Mouse (Mus musculus): ENCODE results near the gene Gm11172. TPM values are rescaled to one million over a fixed set of nuclear protein-coding genes. Genes with fewer than 3 reads are reported as not detected.
A peak's percentile ranks its signal among the peaks of the same experiment; 100 is the strongest.

Gm11172 gene
- total and polyA plus RNA-seq, 3 experiments = not detected

DNA sequence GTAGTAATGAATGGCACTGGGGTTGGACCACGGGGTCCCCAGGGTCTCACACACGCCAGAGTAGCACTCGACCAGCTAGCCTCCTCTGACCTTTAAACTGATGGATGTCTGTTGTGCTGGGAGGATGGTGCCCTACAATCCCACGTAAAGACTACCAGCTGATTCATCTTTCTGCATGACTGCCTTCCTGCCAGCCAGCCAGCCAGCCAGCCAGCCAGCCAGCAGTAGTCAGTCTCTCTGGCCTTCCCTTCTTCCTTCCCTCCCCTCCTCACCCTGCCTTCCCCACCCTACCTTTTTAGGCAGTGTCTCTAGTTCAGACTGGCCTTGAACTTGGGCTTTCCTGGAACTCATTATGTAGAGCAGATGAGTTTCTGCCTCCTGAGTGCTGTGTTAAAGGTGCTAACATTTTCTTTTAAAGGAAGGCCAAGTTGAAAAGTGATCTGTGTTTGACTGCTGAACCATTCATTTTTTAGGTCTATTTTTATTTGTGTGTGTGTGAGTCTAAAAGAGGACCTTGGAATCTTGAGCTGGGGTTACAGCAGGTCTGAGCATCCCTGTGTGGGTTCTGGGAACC lies 29.7 kb downstream of the Gm11172 start:
- dilution Hi-C loops (cut with MboI; ENCODE audit: extremely low pct_ligation_motif_present, extremely low pct_unique_long_range_greater_than_20kb, low sequenced_read_pairs) = no loop called here
- H3K36me3 ChIP-seq (replicated peaks in 1 of 2; ENCODE audit: control insufficient read depth in 1 of 2, insufficient read depth in 1 of 2, low read length in 1 of 2) = peaks cover 8 to 52% of the 10 kb centered on the region in 2 experiments
- H3K9ac ChIP-seq (ENCODE audit: insufficient read depth, low read depth) = no peak overlapping the region
- no peaks in the 10 kb centered on the region for H3K9me3 ChIP-seq (replicated peaks; ENCODE audit: low read length)
- no peaks in the 10 kb centered on the region for H3K79me2 ChIP-seq (replicated peaks; ENCODE audit: control insufficient read depth, extremely low read depth, insufficient read depth, poor library complexity, severe bottlenecking)
- in situ Hi-C loops (cut with MboI; ENCODE audit: low pct_ligation_motif_present, low pct_unique_long_range_greater_than_20kb, low sequenced_read_pairs) = loop anchor here (5.0 kb wide), 1 partner anchor 180 kb away; no protein-coding TSS in a partner anchor
- H3K27me3 ChIP-seq (replicated peaks) = no peaks in the 10 kb centered on the region
- TF ChIP-seq MEF2A (IDR thresholded peaks at IDR 0.05; ENCODE audit: borderline replicate concordance, low read depth, low read length) (no peak), ZNF384 (IDR thresholded peaks at IDR 0.05; ENCODE audit: low read depth, low read length) (peak; percentile 37; the same call in 1 of the 2 replicates), NRF1 (IDR thresholded peaks at IDR 0.05; ENCODE audit: low read depth, low read length) (no peak)
- no peak overlapping the region for H3K4me3 ChIP-seq (replicated peaks in 1 of 3; ENCODE audit: low read depth in 2 of 3, low read length in 2 of 3, poor library complexity in 1 of 3)
- DNase-seq (ENCODE audit: extremely low read depth) = no peak
- no peak overlapping the region for H3K27ac ChIP-seq (ENCODE audit: insufficient read depth, low read depth)
- H3K4me2 ChIP-seq (ENCODE audit: insufficient read depth, low read depth, poor library complexity, severe bottlenecking) = no peak overlapping the region
- peaks cover 21 to 55% of the 10 kb centered on the region in 2 experiments for H3K4me1 ChIP-seq (ENCODE audit: control insufficient read depth in 1 of 2, insufficient read depth in 2 of 2)

DNA sequence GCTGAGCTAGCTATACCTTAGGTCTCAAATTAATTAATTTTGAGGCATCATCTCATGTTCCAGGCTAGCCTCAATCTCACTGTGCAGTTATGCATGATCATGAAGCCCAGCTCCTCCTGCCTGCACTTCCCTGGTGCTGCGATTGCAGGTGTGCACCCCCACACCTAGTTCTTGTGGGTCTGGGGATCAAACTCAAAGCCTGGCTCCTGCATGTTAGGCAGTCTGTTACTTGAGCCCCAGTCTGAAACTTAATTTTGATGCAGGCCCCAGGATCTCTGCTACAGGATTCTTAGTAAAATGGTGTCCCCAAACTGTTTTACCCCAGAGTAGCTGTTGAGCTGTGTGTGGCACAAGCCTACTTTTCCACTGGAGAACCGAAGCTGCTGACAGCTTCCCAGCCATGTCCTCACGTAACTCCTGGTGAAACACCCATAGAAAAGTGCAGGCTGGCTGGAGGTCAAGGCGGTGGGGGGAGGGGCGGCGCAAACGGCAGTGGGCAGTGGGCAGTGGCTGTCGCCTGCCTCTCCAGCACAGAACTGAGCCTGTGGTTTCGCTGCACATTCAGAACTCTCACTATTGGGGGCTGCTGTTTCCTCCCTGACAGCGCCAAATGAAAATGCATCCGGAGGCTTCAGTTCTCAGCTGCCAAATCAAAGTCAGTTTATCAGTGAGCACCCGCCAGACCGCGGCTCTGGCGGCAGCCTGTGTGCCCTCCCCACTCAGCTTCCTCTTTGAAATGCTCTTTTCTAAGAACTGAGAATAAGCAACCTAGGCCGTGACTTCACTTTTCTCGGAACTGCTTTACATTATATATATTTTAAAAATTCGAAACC lies 31.0 kb downstream of the Gm11172 start:
- peak overlapping the region; percentile 11; the same call in 1 of the 2 replicates for H3K27ac ChIP-seq (ENCODE audit: insufficient read depth, low read depth)
- peak overlapping the region; percentile 41 for H3K4me2 ChIP-seq (ENCODE audit: insufficient read depth, low read depth, poor library complexity, severe bottlenecking)
- peaks cover 10 to 46% of the 10 kb centered on the region in 2 experiments for H3K4me1 ChIP-seq (ENCODE audit: control insufficient read depth in 1 of 2, insufficient read depth in 2 of 2)
- H3K27me3 ChIP-seq (replicated peaks) = no peaks in the 10 kb centered on the region
- peak overlapping the region in 2 of 3 experiments; percentile 4 to 22 for H3K4me3 ChIP-seq (replicated peaks in 1 of 3; ENCODE audit: low read depth in 2 of 3, low read length in 2 of 3, poor library complexity in 1 of 3)
- no peaks in the 10 kb centered on the region for H3K79me2 ChIP-seq (replicated peaks; ENCODE audit: control insufficient read depth, extremely low read depth, insufficient read depth, poor library complexity, severe bottlenecking)
- DNase-seq (ENCODE audit: extremely low read depth) = peak; percentile 69
- peaks cover 8 to 44% of the 10 kb centered on the region in 2 experiments for H3K36me3 ChIP-seq (replicated peaks in 1 of 2; ENCODE audit: control insufficient read depth in 1 of 2, insufficient read depth in 1 of 2, low read length in 1 of 2)
- H3K9me3 ChIP-seq (replicated peaks; ENCODE audit: low read length) = no peaks in the 10 kb centered on the region
- no peak for TF ChIP-seq ZKSCAN1 (IDR thresholded peaks at IDR 0.05; ENCODE audit: borderline replicate concordance, low read depth, low read length)
- TF ChIP-seq TCF12 (IDR thresholded peaks at IDR 0.05; ENCODE audit: low read depth, low read length) = peak; percentile 59
- peak; percentile 76 for TF ChIP-seq BHLHE40 (IDR thresholded peaks at IDR 0.05; ENCODE audit: low read depth, low read length)
- no peak; the same call in 1 of the 2 replicates for TF ChIP-seq SMC3 (IDR thresholded peaks at IDR 0.05; ENCODE audit: low read depth, low read length)
- peak; percentile 65; the same call in 1 of the 2 replicates for TF ChIP-seq EP300 (IDR thresholded peaks at IDR 0.05; ENCODE audit: low read length)
- 0 out of 2 replicates have a peak, but pooled peaks have one; percentile 17 for TF ChIP-seq TBP (conservative IDR thresholded peaks at IDR 0.05; ENCODE audit: low read depth, low read length)
- TF ChIP-seq RAD21 (IDR thresholded peaks at IDR 0.05; ENCODE audit: low read depth, low read length) = no peak
- peak; percentile 30; the same call in 1 of the 2 replicates for TF ChIP-seq POLR2A (IDR thresholded peaks at IDR 0.05; ENCODE audit: low read depth, low read length)
- no peak for TF ChIP-seq UBTF (IDR thresholded peaks at IDR 0.05; ENCODE audit: low read depth, low read length)
- no peak for TF ChIP-seq PAX5 (IDR thresholded peaks at IDR 0.05; ENCODE audit: low read length)
- no peak for TF ChIP-seq KAT2A (IDR thresholded peaks at IDR 0.05; ENCODE audit: insufficient replicate concordance, low read length)
- no peak for TF ChIP-seq CTCF (conservative IDR thresholded peaks at IDR 0.05 in 1 of 2, IDR thresholded peaks at IDR 0.05 in 1 of 2; ENCODE audit: low read depth in 2 of 2, low read length in 2 of 2)
- TF ChIP-seq ZMIZ1 (IDR thresholded peaks at IDR 0.05; ENCODE audit: low read depth, low read length) = 0 out of 2 replicates have a peak, but pooled peaks have one; percentile 47
- peak; percentile 76 for TF ChIP-seq MXI1 (IDR thresholded peaks at IDR 0.05; ENCODE audit: low read depth, low read length)
- TF ChIP-seq JUND (conservative IDR thresholded peaks at IDR 0.05; ENCODE audit: low read depth, low read length) = no peak
- TF ChIP-seq MAZ (IDR thresholded peaks at IDR 0.05; ENCODE audit: low read depth, low read length) = peak; percentile 64; the same call in 1 of the 2 replicates
- no peak for TF ChIP-seq HCFC1 (IDR thresholded peaks at IDR 0.05; ENCODE audit: low read depth, low read length)
- TF ChIP-seq SIN3A (IDR thresholded peaks at IDR 0.05; ENCODE audit: low read length) = 0 out of 2 replicates have a peak, but pooled peaks have one; percentile 31
- peak; percentile 54; the same call in 1 of the 2 replicates for TF ChIP-seq IRF4 (IDR thresholded peaks at IDR 0.05; ENCODE audit: low read depth, low read length)
- TF ChIP-seq CHD2 (IDR thresholded peaks at IDR 0.05; ENCODE audit: low read length) = peak; percentile 87
- TF ChIP-seq ELF1 (IDR thresholded peaks at IDR 0.05; ENCODE audit: low read depth, low read length) = peak; percentile 17; the same call in 1 of the 2 replicates
- in situ Hi-C loops (cut with MboI; ENCODE audit: low pct_ligation_motif_present, low pct_unique_long_range_greater_than_20kb, low sequenced_read_pairs) (loop anchor here (5.0 kb wide), 1 partner anchor 181 kb away; no protein-coding TSS in a partner anchor), dilution Hi-C loops (cut with MboI; ENCODE audit: extremely low pct_ligation_motif_present, extremely low pct_unique_long_range_greater_than_20kb, low sequenced_read_pairs) (no loop called here)
- peak overlapping the region; percentile 37; the same call in 1 of the 2 replicates for H3K9ac ChIP-seq (ENCODE audit: insufficient read depth, low read depth)

All from CH12.LX (cell line).